Mouse (Mus musculus): ENCODE measurements around the gene Poln. TPM values are rescaled to one million over a fixed set of nuclear protein-coding genes. Genes with fewer than 3 reads are reported as not detected.
A peak's percentile ranks its signal among the peaks of the same experiment; 100 is the strongest.

Poln gene
- total RNA-seq, 2 experiments from 2014 or later, result 0.97 to 2.5 TPM

DNA sequence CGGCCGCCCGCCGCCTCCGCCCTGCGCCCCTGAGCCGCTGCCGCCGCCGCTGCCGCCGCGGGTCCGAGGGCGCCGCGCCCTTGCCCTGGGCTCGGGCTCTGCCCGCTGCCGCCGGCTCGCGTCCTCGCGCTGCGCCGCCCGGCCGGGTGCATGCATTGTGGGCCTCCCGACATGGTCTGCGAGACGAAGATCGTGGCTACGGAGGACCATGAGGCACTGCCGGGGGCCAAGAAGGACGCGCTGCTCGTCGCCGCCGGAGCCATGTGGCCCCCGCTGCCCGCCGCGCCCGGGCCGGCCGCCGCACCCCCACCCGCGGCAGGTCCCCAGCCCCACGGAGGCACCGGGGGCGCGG is 172.6 kb downstream of the Poln start:
- ATAC-seq (replicated peaks; ENCODE audit: poor library complexity, severe bottlenecking), result no peak

DNA sequence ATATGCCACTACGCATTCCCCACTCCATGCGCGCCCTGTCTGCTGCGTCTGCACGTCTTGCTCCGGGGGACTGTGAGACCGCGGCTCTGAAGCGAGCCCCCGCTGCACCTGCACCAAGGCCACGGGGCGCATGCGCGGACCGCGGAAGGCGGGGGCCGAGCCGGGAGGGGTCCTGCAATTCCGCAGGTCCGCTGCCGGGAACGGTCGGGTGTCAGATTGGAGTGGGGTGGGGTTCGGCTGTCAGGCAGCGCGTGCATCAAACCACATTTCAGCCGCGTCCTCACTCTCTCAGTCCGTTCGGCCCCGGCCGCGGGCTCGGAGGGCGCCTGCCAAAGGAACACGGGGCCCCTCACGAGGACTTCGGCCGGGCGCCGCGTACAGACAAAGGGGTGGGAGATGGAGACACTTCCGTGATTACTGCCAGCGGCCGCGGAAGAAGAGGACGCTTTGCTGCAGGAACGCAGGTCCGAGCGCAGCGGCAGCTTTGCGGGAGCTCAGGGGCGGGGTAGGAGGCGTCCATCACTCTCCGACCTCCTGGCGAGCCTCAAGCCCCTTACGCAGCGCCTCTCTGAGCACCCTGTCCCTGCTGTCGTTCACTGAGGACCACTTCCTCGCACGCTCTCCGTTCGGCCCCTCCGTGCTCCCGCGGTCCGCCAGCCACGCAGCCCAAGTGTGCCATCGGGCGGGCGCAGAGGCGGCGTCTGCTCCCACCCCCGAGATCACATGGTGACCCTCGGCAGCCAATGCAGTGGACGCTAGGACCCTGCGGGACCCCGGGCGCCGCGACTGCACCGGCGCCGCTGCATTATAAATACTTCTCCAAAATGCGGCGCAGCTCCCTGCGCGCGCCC is 173.2 kb downstream of the Poln start, which contains the start of gene Nat8l:
Gene Nat8l, plus strand, starts transcription at position 142 of the 851 bp plus-strand sequence.
- peak; percentile 76 for ATAC-seq (replicated peaks; ENCODE audit: poor library complexity, severe bottlenecking)

DNA sequence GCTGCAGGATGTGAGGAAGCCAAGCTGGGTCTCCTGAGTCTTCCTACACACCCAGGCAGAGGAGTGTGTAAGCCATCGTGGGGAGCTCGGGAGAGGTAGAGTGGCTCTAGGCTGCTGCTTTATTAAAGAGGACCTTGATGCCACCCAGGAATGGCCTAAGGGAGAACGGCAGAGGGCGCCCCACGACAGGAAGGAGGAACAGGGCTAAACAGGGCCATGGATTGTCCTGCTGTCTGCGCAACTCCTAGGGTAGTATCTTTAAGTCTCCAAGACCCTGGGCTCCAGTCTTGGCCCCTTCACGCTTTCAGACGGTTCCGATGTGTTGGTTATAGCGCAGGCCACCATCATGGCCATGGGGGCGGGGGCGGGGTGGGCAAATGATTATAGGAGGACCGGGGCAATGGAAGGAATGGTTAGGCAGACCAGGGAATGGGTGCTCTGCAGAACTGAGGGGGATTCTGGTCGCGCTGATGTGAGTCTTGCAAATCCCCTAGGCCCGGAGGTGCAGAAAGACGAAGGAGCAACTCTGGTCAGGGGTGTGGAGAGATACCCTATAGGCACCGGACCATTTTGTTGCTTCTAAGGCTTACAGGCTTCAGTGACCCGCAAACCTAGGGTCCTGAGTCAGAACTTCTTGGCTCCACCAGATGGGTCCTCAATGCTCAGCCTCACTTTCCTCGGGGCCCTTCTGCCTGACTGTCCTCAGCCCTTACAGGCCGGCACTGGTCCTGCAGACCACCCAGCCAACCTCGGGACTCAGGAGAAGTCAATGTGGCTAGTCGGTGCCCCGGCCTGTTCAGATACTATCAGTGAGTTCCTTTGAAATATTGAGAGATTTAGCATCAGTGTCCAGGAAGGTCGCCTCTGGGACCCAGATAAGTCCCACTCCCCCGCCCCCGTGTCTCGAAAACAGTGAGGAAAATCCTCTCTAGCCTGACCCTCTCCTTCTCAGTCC is 174.3 kb downstream of the Poln start:
- 0 out of 2 replicates have a peak, but pooled peaks have one; percentile 20 for ATAC-seq (replicated peaks; ENCODE audit: poor library complexity, severe bottlenecking)

DNA sequence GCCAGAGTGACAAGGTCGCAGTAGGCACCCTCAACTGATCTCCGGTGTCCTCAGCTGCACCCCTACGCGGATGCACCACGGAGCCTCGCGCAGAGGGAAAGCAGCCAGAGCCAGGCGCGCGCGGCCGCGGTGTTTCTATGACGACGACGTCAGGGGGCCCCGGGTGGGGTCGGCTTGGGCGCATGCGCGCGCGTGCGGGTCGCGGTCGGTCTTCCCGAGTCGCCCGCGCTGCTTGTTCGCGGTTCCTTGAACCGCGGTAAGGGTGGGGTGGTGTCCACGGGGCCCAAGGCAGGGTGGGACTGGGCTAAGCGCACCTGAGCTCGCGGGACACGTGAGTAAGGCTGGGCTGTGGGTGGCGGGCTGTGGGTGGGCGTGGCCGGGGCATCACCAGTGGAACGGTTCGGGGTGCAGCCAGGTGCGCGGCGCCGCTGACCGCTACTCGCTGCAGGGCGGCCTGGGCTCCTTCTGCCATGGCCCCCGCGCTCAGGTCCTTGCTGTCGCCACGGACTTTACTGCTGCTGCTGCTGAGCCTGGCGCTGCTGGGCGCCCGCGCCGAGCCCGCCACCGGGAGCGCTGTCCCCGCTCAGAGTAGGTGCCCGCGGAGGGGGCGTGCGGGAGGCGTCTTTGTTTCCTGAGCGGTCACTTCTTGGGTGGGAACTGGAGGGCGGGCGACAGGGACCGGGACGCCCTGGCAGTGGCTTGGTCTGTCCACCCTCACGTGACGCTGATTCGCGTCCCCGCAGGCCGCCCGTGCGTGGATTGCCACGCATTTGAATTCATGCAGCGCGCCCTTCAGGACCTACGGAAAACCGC is 185.7 kb downstream of the Poln start, which contains the start of gene Gm1673:
Gene Gm1673, plus strand, starts transcription at position 125 of the 813 bp plus-strand sequence.
- peak; percentile 71 for ATAC-seq (replicated peaks; ENCODE audit: poor library complexity, severe bottlenecking)

DNA sequence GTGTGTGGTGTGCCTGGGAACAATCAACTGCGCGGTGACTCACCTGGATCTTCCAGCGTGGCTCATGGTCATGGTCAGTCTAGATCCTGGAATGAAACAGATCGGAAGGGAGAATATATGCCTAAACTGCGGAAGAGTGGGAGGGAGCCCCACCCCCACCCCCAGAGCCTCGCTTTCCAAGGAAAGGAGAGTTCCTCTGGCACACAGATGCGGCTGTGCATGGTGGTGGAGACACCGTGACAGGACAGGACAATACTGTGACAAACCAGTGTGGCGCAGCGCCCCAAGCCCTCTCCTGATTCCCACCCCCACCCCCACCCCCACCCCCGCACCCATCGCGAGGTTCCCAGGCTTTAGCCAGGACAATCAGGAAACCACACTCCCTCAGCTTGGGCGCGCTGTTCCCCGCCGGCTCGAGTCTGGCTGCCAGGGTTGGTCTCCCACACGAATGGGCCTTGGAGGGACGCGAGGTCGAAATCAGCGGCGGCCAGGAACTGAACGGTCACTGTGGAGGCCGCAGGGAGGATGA is 186.5 kb downstream of the Poln start:
- ATAC-seq (replicated peaks; ENCODE audit: poor library complexity, severe bottlenecking), result no peak

DNA sequence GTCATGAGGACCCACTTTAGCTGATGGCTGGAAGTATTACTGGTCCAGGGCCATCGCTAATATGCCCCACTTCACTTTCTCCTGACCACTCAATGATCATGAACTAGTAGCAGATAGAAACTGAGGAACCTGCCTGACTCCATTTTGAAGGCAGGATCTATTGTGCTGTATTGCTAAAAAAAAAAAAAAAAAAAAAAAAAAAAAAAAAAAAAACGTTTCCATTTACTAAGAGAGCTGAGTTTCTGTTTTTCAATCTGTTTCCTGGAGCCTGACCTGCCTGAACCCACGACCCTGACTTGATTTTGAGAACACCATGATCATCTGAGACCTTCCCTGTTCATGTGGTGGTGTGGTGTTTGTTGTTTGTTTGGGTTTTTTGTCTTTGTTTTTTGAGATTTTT is 193.0 kb downstream of the Poln start:
- no peak for ATAC-seq (replicated peaks; ENCODE audit: poor library complexity, severe bottlenecking)

DNA sequence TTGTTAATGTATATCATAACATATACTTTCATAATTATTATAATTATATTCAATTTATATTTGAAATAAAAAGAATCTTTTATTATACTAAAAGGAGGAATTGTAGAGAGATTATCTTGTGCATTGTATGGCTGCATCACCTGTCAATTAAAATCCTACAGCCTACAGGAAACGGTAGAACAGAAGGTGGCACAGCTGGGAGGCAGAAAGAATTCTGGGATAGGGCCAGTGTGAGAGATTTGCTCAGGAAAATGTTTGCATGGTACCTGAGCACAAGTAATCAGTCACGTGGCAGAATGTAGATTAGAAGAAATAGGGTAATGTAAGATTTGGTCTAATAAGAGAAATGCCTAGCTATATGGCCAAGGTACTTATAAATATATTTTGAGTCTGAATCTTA is 194.5 kb downstream of the Poln start:
- no peak for ATAC-seq (replicated peaks; ENCODE audit: poor library complexity, severe bottlenecking)

DNA sequence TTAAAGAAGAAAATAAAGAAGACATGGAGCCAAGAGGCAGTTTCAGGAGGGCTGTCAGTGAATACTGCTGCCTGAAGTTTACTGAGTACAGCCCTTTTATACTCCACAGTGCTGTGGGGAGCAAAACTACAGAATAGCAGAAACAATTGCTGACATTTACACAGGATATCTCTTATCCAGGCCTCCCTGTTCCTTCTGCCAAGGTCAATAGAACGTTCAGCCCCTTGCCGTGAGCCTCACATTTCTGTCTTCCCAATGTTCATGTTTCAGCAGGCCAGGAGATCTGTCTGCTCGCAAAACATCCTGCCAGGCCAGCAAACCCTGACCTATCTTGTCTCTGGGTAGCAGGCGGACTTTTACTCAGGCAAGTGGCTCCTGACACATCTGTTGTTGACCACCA is 209.9 kb downstream of the Poln start:
- no peak for ATAC-seq (replicated peaks; ENCODE audit: poor library complexity, severe bottlenecking)

Other genes starting within 250 kb of the Poln start
- 38.0 and 44.6 TPM in 2 replicates for gene Nelfa, start 233.0 kb downstream of the Poln start, total RNA-seq (2014; fragmentation: Nextera tagmentation)
- gene Nelfa, start 233.0 kb downstream of the Poln start, total RNA-seq (2017), result 33.1 and 34.4 TPM in 2 replicates
- gene Gm1673, start 186.0 kb downstream of the Poln start, total RNA-seq (2014; fragmentation: Nextera tagmentation), result 2.1 and 7.4 TPM in 2 replicates
- gene Gm1673, start 186.0 kb downstream of the Poln start, total RNA-seq (2017), result 14.6 TPM in 1 of 2 replicates, not detected in the other
- gene Nat8l, start 173.5 kb downstream of the Poln start, total RNA-seq (2014; fragmentation: Nextera tagmentation), result 4.8 and 6.3 TPM in 2 replicates
- 1.7 and 2.2 TPM in 2 replicates for gene Nat8l, start 173.5 kb downstream of the Poln start, total RNA-seq (2017)
- 56.3 and 65.6 TPM in 2 replicates for gene Haus3, start 79 bp upstream of the Poln start, total RNA-seq (2014; fragmentation: Nextera tagmentation)
- 168 and 214 TPM in 2 replicates for gene Haus3, start 79 bp upstream of the Poln start, total RNA-seq (2017)
- gene Mxd4, start 18.3 kb upstream of the Poln start, total RNA-seq (2014; fragmentation: Nextera tagmentation), result 36.7 and 43.4 TPM in 2 replicates
- gene Mxd4, start 18.3 kb upstream of the Poln start, total RNA-seq (2017), result 21.6 and 22.7 TPM in 2 replicates
- not detected in 2 replicates for gene Zfyve28, start 119.0 kb upstream of the Poln start, total RNA-seq (2014; fragmentation: Nextera tagmentation)
- not detected in 2 replicates for gene Zfyve28, start 119.0 kb upstream of the Poln start, total RNA-seq (2017)
- gene Cfap99, start 119.2 kb upstream of the Poln start, total RNA-seq (2014; fragmentation: Nextera tagmentation), result not detected in 2 replicates
- gene Cfap99, start 119.2 kb upstream of the Poln start, total RNA-seq (2017), result not detected in 2 replicates
- gene Rnf4, start 166.8 kb upstream of the Poln start, total RNA-seq (2014; fragmentation: Nextera tagmentation), result 110 and 114 TPM in 2 replicates
- gene Rnf4, start 166.8 kb upstream of the Poln start, total RNA-seq (2017), result 117 and 146 TPM in 2 replicates
- 25.0 and 48.0 TPM in 2 replicates for gene Fam193a, start 200.5 kb upstream of the Poln start, total RNA-seq (2014; fragmentation: Nextera tagmentation)
- 20.3 and 31.7 TPM in 2 replicates for gene Fam193a, start 200.5 kb upstream of the Poln start, total RNA-seq (2017)

Measured in granulocyte monocyte progenitor cell, adult 5-6 weeks (primary cell).